Comparison of ENCODE assay signal across 10 mouse cellular contexts in genomic region chr4:130177087-130177486, GRCm38 (mm10). TPM values are rescaled to one million over a fixed set of nuclear protein-coding genes. Genes with fewer than 3 reads are reported as not detected.
A peak's percentile ranks its signal among the peaks of the same experiment; 100 is the strongest.
DNase-seq lines count a peak whose midpoint lies in the region; ATAC-seq and TF ChIP-seq lines count a peak whose summit lies in the region.
"Had no signal": no experiment of that assay in that cellular context is flagged by ENCODE, and none has a peak within 500 bp of the region (broad histone marks: within the 10 kb centered on the region; RNA-seq: fewer than 3 reads in every experiment).

No protein-coding gene starts in this region.

- no peak for ATAC-seq in limb, embryonic 15.5 days (ENCODE audit: insufficient number of reproducible peaks, low FRiP score, low TSS enrichment, low read depth)
- no peak for ATAC-seq in kidney, embryonic 14.5 days (ENCODE audit: low FRiP score, low TSS enrichment)
- no peak for ATAC-seq in midbrain, embryonic 15.5 days (replicated peaks)

- no peaks in the 10 kb centered on the region for H3K9me3 ChIP-seq in limb, embryonic 15.5 days
- no peaks in the 10 kb centered on the region for H3K9me3 ChIP-seq in limb, embryonic 10.5 days (replicated peaks)
- no peaks in the 10 kb centered on the region for H3K9me3 ChIP-seq in kidney, embryonic 14.5 days (ENCODE audit: control insufficient read depth, low read length)
- H3K9me3 ChIP-seq in midbrain, embryonic 15.5 days: no peaks in the 10 kb centered on the region
- H3K9me3 ChIP-seq: limb, embryonic 13.5 days had no signal

- no peak overlapping the region for H3K4me3 ChIP-seq in limb, embryonic 15.5 days
- no peak overlapping the region for H3K4me3 ChIP-seq in limb, embryonic 10.5 days
- no peak overlapping the region for H3K4me3 ChIP-seq in kidney, embryonic 14.5 days (ENCODE audit: low read length)
- no peak overlapping the region for H3K4me3 ChIP-seq in myocyte
- no peak overlapping the region for H3K4me3 ChIP-seq in midbrain, embryonic 15.5 days
- H3K4me3 ChIP-seq: limb, embryonic 13.5 days had no signal

- no peaks in the 10 kb centered on the region for H3K36me3 ChIP-seq in limb, embryonic 15.5 days
- no peaks in the 10 kb centered on the region for H3K36me3 ChIP-seq in limb, embryonic 10.5 days
- H3K36me3 ChIP-seq in kidney, embryonic 14.5 days (ENCODE audit: control insufficient read depth, insufficient read depth, low read length): no peaks in the 10 kb centered on the region
- H3K36me3 ChIP-seq in myocyte (ENCODE audit: control insufficient read depth, insufficient read depth): no peaks in the 10 kb centered on the region
- H3K36me3 ChIP-seq in midbrain, embryonic 15.5 days (replicated peaks): no peaks in the 10 kb centered on the region
- H3K36me3 ChIP-seq: limb, embryonic 13.5 days had no signal

- TF ChIP-seq POLR2A in myocyte (IDR thresholded peaks at IDR 0.05; ENCODE audit: insufficient read length, low read depth): no peak

- no peak overlapping the region for H3ac ChIP-seq in myocyte (ENCODE audit: control insufficient read depth, insufficient read length)

- H3K27ac ChIP-seq in limb, embryonic 15.5 days: peak overlapping the region; percentile 62
- no peak overlapping the region for H3K27ac ChIP-seq in limb, embryonic 10.5 days
- peak overlapping the region; percentile 19; the same call in 1 of the 2 replicates for H3K27ac ChIP-seq in kidney, embryonic 14.5 days (ENCODE audit: low read depth, low read length)
- H3K27ac ChIP-seq in midbrain, embryonic 15.5 days: no peak overlapping the region
- H3K27ac ChIP-seq: limb, embryonic 13.5 days had no signal

- no peak for DNase-seq in limb, embryonic 10.5 days (ENCODE audit: low spot score)
- DNase-seq in heart, adult 8-10 months (ENCODE audit: low spot score): peak; percentile 69
- DNase-seq in gastrocnemius, adult 18-20 months (ENCODE audit: low spot score): no peak
- no peak for DNase-seq in c-Kit-positive CD71-positive TER-119-positive erythroid progenitor cells, embryonic 14.5 days (ENCODE audit: low spot score)

- peaks cover 24% of the 10 kb centered on the region for H3K27me3 ChIP-seq in limb, embryonic 15.5 days
- peaks cover 43% of the 10 kb centered on the region for H3K27me3 ChIP-seq in limb, embryonic 10.5 days (ENCODE audit: low read depth, poor library complexity, severe bottlenecking)
- H3K27me3 ChIP-seq in kidney, embryonic 14.5 days (ENCODE audit: control insufficient read depth, insufficient read depth, low read length): peaks cover 12% of the 10 kb centered on the region
- no peaks in the 10 kb centered on the region for H3K27me3 ChIP-seq in myocyte (ENCODE audit: control insufficient read depth, insufficient read depth, insufficient read length)
- H3K27me3 ChIP-seq in midbrain, embryonic 15.5 days (replicated peaks): peaks cover 23% of the 10 kb centered on the region

- H3K9ac ChIP-seq in limb, embryonic 15.5 days: no peak overlapping the region
- H3K9ac ChIP-seq in kidney, embryonic 14.5 days (ENCODE audit: low read depth, low read length): no peak overlapping the region
- H3K9ac ChIP-seq in midbrain, embryonic 15.5 days: no peak overlapping the region
- H3K9ac ChIP-seq: limb, embryonic 13.5 days had no signal

- peaks cover 55% of the 10 kb centered on the region for H3K4me1 ChIP-seq in limb, embryonic 15.5 days
- peaks cover 53% of the 10 kb centered on the region for H3K4me1 ChIP-seq in limb, embryonic 10.5 days
- H3K4me1 ChIP-seq in kidney, embryonic 14.5 days (ENCODE audit: control insufficient read depth, insufficient read depth, low read length): peaks cover 39% of the 10 kb centered on the region
- H3K4me1 ChIP-seq in midbrain, embryonic 15.5 days: peaks cover 12% of the 10 kb centered on the region

- WGBS in limb, embryonic 15.5 days: 50% methylated on average over 4 of the region's 4 CpGs
- 77% methylated on average over 4 of the region's 4 CpGs for WGBS in limb, embryonic 10.5 days
- WGBS in kidney, embryonic 14.5 days: 72% methylated on average over 4 of the region's 4 CpGs
- 80% methylated on average over 4 of the region's 4 CpGs for WGBS in midbrain, embryonic 15.5 days

- H3K79me2 ChIP-seq in myocyte (ENCODE audit: control insufficient read depth, insufficient read depth): no peaks in the 10 kb centered on the region

- no peak overlapping the region for H3K4me2 ChIP-seq in limb, embryonic 15.5 days
- no peak overlapping the region for H3K4me2 ChIP-seq in kidney, embryonic 14.5 days (replicated peaks; ENCODE audit: low read depth, low read length)
- peak overlapping the region; percentile 24 for H3K4me2 ChIP-seq in myocyte (ENCODE audit: low read depth)
- no peak overlapping the region for H3K4me2 ChIP-seq in midbrain, embryonic 15.5 days
- H3K4me2 ChIP-seq: limb, embryonic 13.5 days had no signal

TF ChIP-seq in myocyte, 11 proteins besides CTCF, POLR2A, EP300 and RAD21:
- TF ChIP-seq SRF (IDR thresholded peaks at IDR 0.05; ENCODE audit: control insufficient read depth, insufficient read length, low read depth): no peak
- no peak for TF ChIP-seq E2F4 (IDR thresholded peaks at IDR 0.05; ENCODE audit: insufficient read depth)
- TF ChIP-seq REST (IDR thresholded peaks at IDR 0.05; ENCODE audit: insufficient read depth, insufficient read length): no peak
- no peak for TF ChIP-seq MAX (IDR thresholded peaks at IDR 0.05; ENCODE audit: low read depth)
- no peak for TF ChIP-seq TCF3 (IDR thresholded peaks at IDR 0.05; ENCODE audit: insufficient read length, low read depth)
- no peak for TF ChIP-seq MYOG (IDR thresholded peaks at IDR 0.05; ENCODE audit: control insufficient read depth in 1 of 3, insufficient read depth in 1 of 3, insufficient read length in 2 of 3, low read depth in 2 of 3)
- TF ChIP-seq USF1 (IDR thresholded peaks at IDR 0.05; ENCODE audit: low read depth): no peak
- no peak for TF ChIP-seq CEBPB (IDR thresholded peaks at IDR 0.05; ENCODE audit: insufficient read depth, poor library complexity, severe bottlenecking)
- TF ChIP-seq POLR2AphosphoS2 (IDR thresholded peaks at IDR 0.05; ENCODE audit: insufficient read length, low read depth): no peak
- no peak for TF ChIP-seq TCF12 (IDR thresholded peaks at IDR 0.05; ENCODE audit: insufficient read depth, poor library complexity, severe bottlenecking)
- no peak for TF ChIP-seq MYOD1 (IDR thresholded peaks at IDR 0.05; ENCODE audit: control insufficient read depth in 1 of 3, insufficient read length in 2 of 3, low read depth in 2 of 3)

RNA-seq across cellular contexts. Expression of gene Tinagl1, which starts 2.2 kb away (rescaled TPM):
- 31.0 and 32.6 TPM in 2 replicates for polyA plus RNA-seq in limb, embryonic 15.5 days (2015; fragmentation: Nextera tagmentation; extraction: Ambion mirVana)
- polyA plus RNA-seq in limb, embryonic 10.5 days (2016; fragmentation: Nextera tagmentation; extraction: Ambion mirVana): 8.0 and 8.1 TPM in 2 replicates
- 10 to 100 TPM; 44.8 to 57.2 (median 49.5) TPM for total RNA-seq in heart, adult 8-10 months (2022)
- 20.9 and 26.1 TPM in 2 replicates for polyA plus RNA-seq in kidney, embryonic 14.5 days (2014; fragmentation: Nextera tagmentation; extraction: Ambion mirVana)
- 1.6 TPM for polyA plus RNA-seq in myocyte (2012; fragmentation: generic; extraction: Trizol)
- polyA plus RNA-seq in midbrain, embryonic 15.5 days (2015; fragmentation: Nextera tagmentation; extraction: Ambion mirVana): 5.1 and 6.4 TPM in 2 replicates
- total RNA-seq in gastrocnemius, adult 18-20 months (2021): 10 to 100 TPM; 27.5 to 40.5 TPM

RNA-seq across cellular contexts. Expression of gene Hcrtr1, which starts 37.9 kb away (rescaled TPM):
- 0.10 and 0.12 TPM in 2 replicates for polyA plus RNA-seq in limb, embryonic 15.5 days (2015; fragmentation: Nextera tagmentation; extraction: Ambion mirVana)
- 0.18 TPM in 1 of 2 replicates, not detected in the other for polyA plus RNA-seq in limb, embryonic 10.5 days (2016; fragmentation: Nextera tagmentation; extraction: Ambion mirVana)
- total RNA-seq in heart, adult 8-10 months (2022): not detected
- polyA plus RNA-seq in kidney, embryonic 14.5 days (2014; fragmentation: Nextera tagmentation; extraction: Ambion mirVana): not detected in 2 replicates
- not detected for polyA plus RNA-seq in myocyte (2012; fragmentation: generic; extraction: Trizol)
- 3.3 and 3.6 TPM in 2 replicates for polyA plus RNA-seq in midbrain, embryonic 15.5 days (2015; fragmentation: Nextera tagmentation; extraction: Ambion mirVana)
- not detected for total RNA-seq in gastrocnemius, adult 18-20 months (2021)
- polyA plus RNA-seq: limb, embryonic 13.5 days had no signal

RNA-seq across cellular contexts. Expression of gene Gm853, which starts 45.1 kb away (rescaled TPM):
- polyA plus RNA-seq in limb, embryonic 15.5 days (2015; fragmentation: Nextera tagmentation; extraction: Ambion mirVana): not detected in 2 replicates
- polyA plus RNA-seq in limb, embryonic 10.5 days (2016; fragmentation: Nextera tagmentation; extraction: Ambion mirVana): not detected in 2 replicates
- total RNA-seq in heart, adult 8-10 months (2022): not detected
- polyA plus RNA-seq in kidney, embryonic 14.5 days (2014; fragmentation: Nextera tagmentation; extraction: Ambion mirVana): not detected in 2 replicates
- polyA plus RNA-seq in myocyte (2012; fragmentation: generic; extraction: Trizol): not detected
- polyA plus RNA-seq in midbrain, embryonic 15.5 days (2015; fragmentation: Nextera tagmentation; extraction: Ambion mirVana): 0.06 and 0.08 TPM in 2 replicates
- not detected for total RNA-seq in gastrocnemius, adult 18-20 months (2021)
- polyA plus RNA-seq: limb, embryonic 13.5 days; stomach, embryonic 14.5 days had no signal

Comparison
In these comparisons a context has a peak if more than half of its experiments do, and no peak if none do; other contexts are left out.
1. H3K27ac ChIP-seq: peak in limb, embryonic 15.5 days (single experiment) and kidney, embryonic 14.5 days (single experiment); none in limb, embryonic 10.5 days (single experiment) and midbrain, embryonic 15.5 days (single experiment).